ENCODE assay signal across 8 mouse cellular contexts in the genomic region with DNA sequence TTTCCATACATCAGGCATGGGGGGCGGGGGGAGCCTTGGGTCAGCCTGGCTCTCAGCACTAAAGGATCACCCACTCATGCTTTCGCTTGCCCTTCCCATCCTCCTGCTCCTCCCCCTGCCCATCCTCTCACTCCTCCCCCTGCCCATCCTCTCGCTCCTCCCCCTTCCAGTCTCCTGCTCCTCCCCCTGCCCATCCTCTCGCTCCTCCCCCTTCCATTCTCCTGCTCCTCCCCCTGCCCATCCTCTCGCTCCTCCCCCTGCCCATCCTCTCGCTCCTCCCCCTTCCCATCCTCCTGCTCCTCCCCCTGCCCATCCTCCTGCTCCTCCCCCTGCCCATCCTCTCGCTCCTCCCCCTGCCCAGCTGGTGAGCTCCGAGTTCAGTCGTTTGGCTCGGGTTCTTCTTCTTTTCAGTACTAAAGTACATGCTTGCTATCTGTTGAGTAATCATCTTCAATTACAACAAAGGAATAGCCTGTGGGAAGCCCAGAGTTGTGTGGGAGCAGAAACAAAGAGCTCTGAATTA. TPM values are rescaled to one million over a fixed set of nuclear protein-coding genes. Genes with fewer than 3 reads are reported as not detected.
DNase-seq lines count a peak whose midpoint lies in the region; ATAC-seq and TF ChIP-seq lines count a peak whose summit lies in the region.

No protein-coding gene starts in this region.

- 0 out of 2 replicates have a peak, but pooled peaks have one; percentile 28 for ATAC-seq in embryonic facial prominence, embryonic 12.5 days (ENCODE audit: insufficient number of reproducible peaks, insufficient read depth, low FRiP score, low TSS enrichment)
- ATAC-seq in liver, embryonic 15.5 days (ENCODE audit: insufficient read depth) = peak; percentile 55

- no peaks in the 10 kb centered on the region for H3K9me3 ChIP-seq in embryonic facial prominence, embryonic 12.5 days
- H3K9me3 ChIP-seq in liver, embryonic 15.5 days (replicated peaks) = no peaks in the 10 kb centered on the region

- no peak overlapping the region for H3K4me3 ChIP-seq in embryonic facial prominence, embryonic 12.5 days
- no peak overlapping the region for H3K4me3 ChIP-seq in heart, adult 2 months
- no peak overlapping the region for H3K4me3 ChIP-seq in kidney, adult 2 months (ENCODE audit: insufficient read depth, low read depth, low read length)
- H3K4me3 ChIP-seq in liver, embryonic 15.5 days (replicated peaks) = peak overlapping the region; percentile 27
- H3K4me3 ChIP-seq in testis, adult 2 months (ENCODE audit: control insufficient read depth, low read depth, low read length) = no peak overlapping the region

- no peak for TF ChIP-seq CTCF in heart, adult 2 months (IDR thresholded peaks at IDR 0.05)
- no peak for TF ChIP-seq CTCF in kidney, adult 2 months (conservative IDR thresholded peaks at IDR 0.05; ENCODE audit: insufficient read depth, insufficient read length, low read depth, low read length)
- no peak for TF ChIP-seq CTCF in testis, adult 2 months (IDR thresholded peaks at IDR 0.05; ENCODE audit: control insufficient read depth, insufficient read depth, insufficient replicate concordance, low read depth, low read length)

- no peaks in the 10 kb centered on the region for H3K79me2 ChIP-seq in heart, adult 2 months (replicated peaks; ENCODE audit: control insufficient read depth, insufficient read depth, low read length)

- under 1% methylated on average over 6 of the region's 10 CpGs for WGBS in embryonic facial prominence, embryonic 12.5 days
- 6% methylated on average over 9 of the region's 10 CpGs for WGBS in heart, adult 2 months
- WGBS in kidney, adult 2 months = 5% methylated on average over 7 of the region's 10 CpGs
- 2% methylated on average over 8 of the region's 10 CpGs for WGBS in liver, embryonic 15.5 days (ENCODE audit: insufficient replicate concordance)

- no peak; the same call in 1 of the 2 replicates for TF ChIP-seq POLR2A in heart, adult 2 months (IDR thresholded peaks at IDR 0.05; ENCODE audit: insufficient read depth, low read depth, low read length)
- TF ChIP-seq POLR2A in kidney, adult 2 months (IDR thresholded peaks at IDR 0.05; ENCODE audit: low read depth, low read length) = no peak
- peak; percentile 49; the same call in 1 of the 2 replicates for TF ChIP-seq POLR2A in testis, adult 2 months (IDR thresholded peaks at IDR 0.05; ENCODE audit: control insufficient read depth, low read depth, low read length)

- peaks cover 3% of the 10 kb centered on the region; the same call in 1 of the 2 replicates for H3K4me1 ChIP-seq in embryonic facial prominence, embryonic 12.5 days
- peaks cover 4% of the 10 kb centered on the region for H3K4me1 ChIP-seq in heart, adult 2 months (ENCODE audit: control insufficient read depth, insufficient read depth, low read length)
- peaks cover 5% of the 10 kb centered on the region; the same call in 1 of the 2 replicates for H3K4me1 ChIP-seq in kidney, adult 2 months (ENCODE audit: control insufficient read depth, insufficient read depth, low read length)
- H3K4me1 ChIP-seq in liver, embryonic 15.5 days (replicated peaks) = peaks cover 11% of the 10 kb centered on the region
- 0 out of 2 replicates have a peak, but pooled peaks cover 2% of the 10 kb centered on the region for H3K4me1 ChIP-seq in testis, adult 2 months (ENCODE audit: control insufficient read depth, insufficient read depth, low read length)

- H3K27ac ChIP-seq in embryonic facial prominence, embryonic 12.5 days = 0 out of 2 replicates have a peak overlapping the region, but pooled peaks have one; percentile 0
- H3K27ac ChIP-seq in heart, adult 2 months = no peak overlapping the region
- H3K27ac ChIP-seq in kidney, adult 2 months (ENCODE audit: insufficient read depth, low read depth, low read length) = no peak overlapping the region
- no peak overlapping the region; the same call in 1 of the 2 replicates for H3K27ac ChIP-seq in liver, embryonic 15.5 days (replicated peaks)
- no peak overlapping the region for H3K27ac ChIP-seq in testis, adult 2 months (ENCODE audit: control insufficient read depth, insufficient read depth, low read depth, low read length)

- H3K9ac ChIP-seq in embryonic facial prominence, embryonic 12.5 days = no peak overlapping the region
- no peak overlapping the region for H3K9ac ChIP-seq in heart, adult 2 months (ENCODE audit: low read depth, low read length)
- no peak overlapping the region for H3K9ac ChIP-seq in liver, embryonic 15.5 days

- peak; percentile 77 for DNase-seq in ovary, adult 18-20 months (ENCODE audit: low spot score)
- no peak for DNase-seq in ovary, postnatal 10 days (ENCODE audit: low spot score)
- DNase-seq in heart, adult 2 months = peak; percentile 66 to 67
- DNase-seq in kidney, adult 2 months = peak; percentile 88
- peak; percentile 25 to 52 for DNase-seq in natural killer cell, adult 2 months (ENCODE audit: low spot score in 2 of 2)

- H3K36me3 ChIP-seq in embryonic facial prominence, embryonic 12.5 days = no peaks in the 10 kb centered on the region
- H3K36me3 ChIP-seq in heart, adult 2 months (ENCODE audit: control insufficient read depth, insufficient read depth, low read length) = no peaks in the 10 kb centered on the region
- H3K36me3 ChIP-seq in kidney, adult 2 months (ENCODE audit: control insufficient read depth, insufficient read depth, low read length) = no peaks in the 10 kb centered on the region
- no peaks in the 10 kb centered on the region for H3K36me3 ChIP-seq in liver, embryonic 15.5 days (replicated peaks)
- no peaks in the 10 kb centered on the region for H3K36me3 ChIP-seq in testis, adult 2 months (ENCODE audit: control insufficient read depth, insufficient read depth, low read length)

- intact Hi-C loops in heart, adult 2 months (cut with DNase I) = loop anchor here (5.0 to 10.0 kb wide), 2 partner anchors 177 to 205 kb away; partner anchors contain the start of gene Prph

- TF ChIP-seq EP300 in heart, adult 2 months (IDR thresholded peaks at IDR 0.05; ENCODE audit: insufficient read depth, low read depth, low read length) = no peak

- H3K27me3 ChIP-seq in embryonic facial prominence, embryonic 12.5 days = no peaks in the 10 kb centered on the region
- H3K27me3 ChIP-seq in heart, adult 2 months (ENCODE audit: control insufficient read depth, insufficient read depth, low read length) = no peaks in the 10 kb centered on the region
- H3K27me3 ChIP-seq in kidney, adult 2 months (replicated peaks; ENCODE audit: control insufficient read depth, insufficient read depth, low read length) = no peaks in the 10 kb centered on the region
- H3K27me3 ChIP-seq in liver, embryonic 15.5 days = no peaks in the 10 kb centered on the region
- no peaks in the 10 kb centered on the region for H3K27me3 ChIP-seq in testis, adult 2 months (ENCODE audit: control insufficient read depth, insufficient read depth, low read length)

- H3K4me2 ChIP-seq in embryonic facial prominence, embryonic 12.5 days (replicated peaks) = peak overlapping the region; percentile 36
- H3K4me2 ChIP-seq in liver, embryonic 15.5 days = peak overlapping the region; percentile 65

RNA-seq across cellular contexts. Expression of gene Mcrs1, which starts 8.0 kb away (rescaled TPM):
- polyA plus RNA-seq in embryonic facial prominence, embryonic 12.5 days (2016; fragmentation: Nextera tagmentation; extraction: Ambion mirVana) = 159 and 160 TPM in 2 replicates
- 10 to 100 TPM; 44.2 to 52.3 TPM for total RNA-seq in heart, adult 2 months (2021)
- 62.1 and 67.1 TPM in 2 replicates for polyA plus RNA-seq in heart, adult 2 months (2012; rRNA removed)
- 70.6 and 81.3 TPM in 2 replicates for polyA plus RNA-seq in kidney, adult 2 months (2012; rRNA removed)
- 42.8 and 46.2 TPM in 2 replicates for polyA plus RNA-seq in liver, embryonic 15.5 days (2015; fragmentation: Nextera tagmentation; extraction: Ambion mirVana)
- 113 and 124 TPM in 2 replicates for polyA plus RNA-seq in testis, adult 2 months (2012; rRNA removed)

RNA-seq across cellular contexts. Expression of gene Prpf40b, which starts 35.1 kb away (rescaled TPM):
- 79.5 and 80.0 TPM in 2 replicates for polyA plus RNA-seq in embryonic facial prominence, embryonic 12.5 days (2016; fragmentation: Nextera tagmentation; extraction: Ambion mirVana)
- 10 to 100 TPM; 18.9 to 23.4 TPM for total RNA-seq in heart, adult 2 months (2021)
- 39.5 and 39.7 TPM in 2 replicates for polyA plus RNA-seq in heart, adult 2 months (2012; rRNA removed)
- 48.0 and 59.4 TPM in 2 replicates for polyA plus RNA-seq in kidney, adult 2 months (2012; rRNA removed)
- 6.6 and 8.8 TPM in 2 replicates for polyA plus RNA-seq in liver, embryonic 15.5 days (2015; fragmentation: Nextera tagmentation; extraction: Ambion mirVana)
- 104 and 118 TPM in 2 replicates for polyA plus RNA-seq in testis, adult 2 months (2012; rRNA removed)

RNA-seq across cellular contexts. Expression of gene Kcnh3, which starts 35.1 kb away (rescaled TPM):
- polyA plus RNA-seq in embryonic facial prominence, embryonic 12.5 days (2016; fragmentation: Nextera tagmentation; extraction: Ambion mirVana) = 0.81 and 1.2 TPM in 2 replicates
- total RNA-seq in heart, adult 2 months (2021) = under 1 TPM; 0.05 to 0.08 TPM
- polyA plus RNA-seq in heart, adult 2 months (2012; rRNA removed) = 0.23 and 0.37 TPM in 2 replicates
- 0.38 and 0.42 TPM in 2 replicates for polyA plus RNA-seq in kidney, adult 2 months (2012; rRNA removed)
- 0.12 and 0.30 TPM in 2 replicates for polyA plus RNA-seq in liver, embryonic 15.5 days (2015; fragmentation: Nextera tagmentation; extraction: Ambion mirVana)
- polyA plus RNA-seq in testis, adult 2 months (2012; rRNA removed) = 0.89 and 1.00 TPM in 2 replicates

RNA-seq across cellular contexts. Expression of gene Fam186b, which starts 35.9 kb away (rescaled TPM):
- polyA plus RNA-seq in embryonic facial prominence, embryonic 12.5 days (2016; fragmentation: Nextera tagmentation; extraction: Ambion mirVana) = 0.09 and 0.32 TPM in 2 replicates
- total RNA-seq in heart, adult 2 months (2021) = not detected
- 0.20 TPM in 1 of 2 replicates, not detected in the other for polyA plus RNA-seq in heart, adult 2 months (2012; rRNA removed)
- polyA plus RNA-seq in kidney, adult 2 months (2012; rRNA removed) = 0.13 and 0.24 TPM in 2 replicates
- not detected in 2 replicates for polyA plus RNA-seq in liver, embryonic 15.5 days (2015; fragmentation: Nextera tagmentation; extraction: Ambion mirVana)
- polyA plus RNA-seq in testis, adult 2 months (2012; rRNA removed) = 57.2 and 58.2 TPM in 2 replicates
